Mouse (Mus musculus): Measurements from ENCODE around the gene Homer3.

The Homer3 gene

DNA sequence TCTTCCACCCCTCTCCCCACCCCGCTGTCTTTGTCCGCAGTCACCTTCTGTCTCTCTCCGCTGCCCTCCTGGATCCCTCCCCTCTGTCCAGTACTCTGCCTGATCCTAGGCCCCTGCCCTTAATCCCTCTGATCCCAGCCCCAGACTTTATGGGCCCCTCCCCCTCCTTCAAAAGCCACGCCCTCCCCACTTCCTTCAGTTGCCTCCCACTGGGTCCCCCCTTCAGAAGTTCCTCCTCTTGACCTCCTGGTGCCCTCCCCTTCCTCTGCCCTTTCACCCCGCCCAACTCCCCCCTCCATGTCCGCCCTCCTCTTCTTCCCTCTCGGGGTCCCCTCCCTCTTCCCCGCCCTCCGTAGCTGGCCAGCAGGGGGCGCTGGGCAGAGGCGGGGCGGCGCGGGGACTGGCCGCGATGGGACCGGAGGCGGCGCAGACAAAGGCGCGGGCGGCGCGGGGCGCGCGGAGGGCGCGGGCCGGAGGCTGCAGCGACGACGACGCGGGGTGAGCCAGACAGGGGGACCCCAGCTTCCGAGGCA, at the start of gene Homer3:
Homer3 (plus strand) TSS at position 225 of the 533 bp plus-strand sequence.
- DNase-seq: peak; percentile 96

DNA sequence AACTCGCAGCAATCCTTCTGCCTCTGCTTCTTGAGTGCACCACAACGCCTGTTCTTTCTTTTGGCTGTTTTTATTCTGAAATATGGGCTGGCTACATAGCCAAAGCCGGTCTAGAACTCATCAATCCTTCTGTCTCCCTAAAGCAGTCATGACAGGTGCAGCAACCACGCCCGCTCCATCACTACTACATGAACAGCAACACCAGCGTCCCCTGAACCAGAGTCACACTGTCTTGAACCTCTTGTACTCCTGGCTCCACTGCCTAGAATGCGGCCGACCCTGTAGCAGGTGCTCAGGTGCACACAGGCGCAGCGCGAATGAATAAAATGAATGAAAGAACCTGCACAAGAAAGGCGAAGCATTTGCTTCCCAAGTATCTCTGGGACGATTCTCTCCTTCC, 49.0 kb upstream of the Homer3 start:
- DNase-seq: no peak

DNA sequence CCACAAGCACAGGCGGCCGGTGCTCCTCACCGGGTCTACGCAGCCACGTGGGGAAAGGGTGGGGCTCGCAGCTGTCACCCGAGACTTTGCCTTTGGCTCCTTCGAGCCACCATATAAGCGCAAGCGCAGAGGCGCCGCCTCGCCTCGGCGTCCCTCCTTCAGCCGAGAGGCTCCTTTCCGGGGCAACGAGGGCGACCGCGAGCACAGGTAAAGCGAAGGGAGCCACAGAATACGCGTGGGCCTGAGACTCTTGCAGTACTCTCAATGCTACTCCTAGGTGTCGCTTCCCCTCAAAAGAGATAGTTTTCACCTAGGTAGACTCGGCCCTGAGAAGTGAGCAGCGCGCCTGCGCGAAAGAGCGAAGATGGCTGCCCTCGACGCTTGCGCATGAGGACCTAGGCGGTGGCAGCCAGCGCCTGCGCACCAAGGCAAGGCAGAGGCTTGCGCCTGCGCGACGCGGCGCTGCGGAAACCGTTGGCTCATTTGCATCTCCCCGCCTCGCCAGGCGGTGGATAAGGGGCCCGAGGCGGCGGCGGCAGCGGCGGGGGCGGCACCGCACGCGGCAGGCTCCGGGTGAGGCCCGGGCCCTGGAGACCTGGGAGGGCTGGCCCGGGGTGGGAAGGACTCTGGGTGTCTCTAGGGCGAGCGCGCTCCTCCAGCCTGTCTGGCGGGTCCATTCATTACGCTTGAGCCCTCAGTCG, 48.4 kb upstream of the Homer3 start, which contains the start of the genes Sugp2 and Armc6:
Sugp2 (plus strand) TSS at position 147 of the 701 bp plus-strand sequence.
Armc6 (minus strand) TSS at position 387 of the 701 bp plus-strand sequence.
- DNase-seq: peak; percentile 97

DNA sequence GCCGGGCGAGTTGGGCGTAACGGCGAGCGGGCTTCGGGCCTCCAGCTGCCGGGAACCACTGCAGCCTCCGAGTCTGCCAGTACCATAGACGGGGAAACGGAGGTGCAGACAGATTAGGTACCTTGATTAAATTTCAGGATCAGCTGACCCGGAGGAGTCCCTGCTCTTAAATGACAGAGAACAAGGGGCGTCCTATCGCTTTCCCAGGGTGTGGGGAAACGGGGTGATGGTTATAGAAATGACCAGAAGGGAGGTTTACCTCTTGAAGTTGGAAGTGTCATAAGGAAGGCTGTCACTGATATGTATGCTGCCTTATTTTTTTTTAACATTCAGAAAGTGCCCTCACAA, 47.9 kb upstream of the Homer3 start:
- DNase-seq: no peak

- no peak for DNase-seq
Observed at GRCm38 (mm10) chr8:70237842-70238241, 44.8 kb upstream of the Homer3 start.

- no peak for DNase-seq
Observed at GRCm38 (mm10) chr8:70240642-70241041, 42.0 kb upstream of the Homer3 start.

GRCm38 (mm10) chr8:70246622-70247021, 36.0 kb upstream of the Homer3 start:
- DNase-seq: no peak

GRCm38 (mm10) chr8:70247841-70248240, 34.8 kb upstream of the Homer3 start:
- no peak for DNase-seq

DNA sequence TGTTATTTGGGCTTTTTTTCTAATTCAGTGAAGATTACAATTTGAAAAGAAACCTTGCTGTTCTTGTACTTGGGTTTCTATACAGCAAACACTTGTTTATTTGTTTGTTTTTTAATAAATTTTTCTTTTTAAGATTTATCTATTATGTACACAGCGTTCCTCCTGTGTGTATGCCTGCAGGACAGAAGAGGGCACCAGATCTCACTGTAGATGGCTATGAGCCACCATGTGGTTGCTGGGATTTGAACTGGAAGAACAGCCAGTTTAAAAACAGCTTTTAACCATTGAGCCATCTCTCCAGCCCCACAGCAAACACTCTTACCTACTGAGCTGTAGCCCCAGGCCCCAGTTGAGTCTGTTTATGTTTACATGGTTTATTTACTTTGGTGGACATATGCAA, 28.0 kb upstream of the Homer3 start:
- no peak for DNase-seq

GRCm38 (mm10) chr8:70257456-70257855, 25.2 kb upstream of the Homer3 start:
- no peak for DNase-seq

- no peak for DNase-seq
Observed at GRCm38 (mm10) chr8:70258600-70258999, 24.0 kb upstream of the Homer3 start.

DNA sequence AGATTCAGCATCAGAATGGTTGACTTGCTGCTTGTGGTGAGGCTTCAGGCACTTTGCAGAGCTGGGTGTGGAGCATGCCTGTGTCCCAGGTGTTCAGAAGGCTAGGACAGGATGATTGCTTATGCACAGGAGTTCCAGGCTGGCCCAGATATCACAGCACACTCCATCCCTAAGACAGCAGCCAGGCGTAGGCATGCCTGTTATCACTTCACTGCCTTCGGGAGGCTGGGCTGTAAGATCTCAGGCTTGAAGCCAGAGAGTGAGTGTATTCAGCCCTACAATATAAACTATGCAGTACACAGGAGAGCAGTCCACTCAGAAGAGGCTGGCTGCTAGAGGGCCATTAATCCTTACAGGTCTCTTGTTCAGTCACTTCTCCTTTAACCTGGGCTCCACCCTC, 23.6 kb upstream of the Homer3 start:
- no peak for DNase-seq

- no peak for DNase-seq
Observed at GRCm38 (mm10) chr8:70267674-70268073, 15.0 kb upstream of the Homer3 start.

DNA sequence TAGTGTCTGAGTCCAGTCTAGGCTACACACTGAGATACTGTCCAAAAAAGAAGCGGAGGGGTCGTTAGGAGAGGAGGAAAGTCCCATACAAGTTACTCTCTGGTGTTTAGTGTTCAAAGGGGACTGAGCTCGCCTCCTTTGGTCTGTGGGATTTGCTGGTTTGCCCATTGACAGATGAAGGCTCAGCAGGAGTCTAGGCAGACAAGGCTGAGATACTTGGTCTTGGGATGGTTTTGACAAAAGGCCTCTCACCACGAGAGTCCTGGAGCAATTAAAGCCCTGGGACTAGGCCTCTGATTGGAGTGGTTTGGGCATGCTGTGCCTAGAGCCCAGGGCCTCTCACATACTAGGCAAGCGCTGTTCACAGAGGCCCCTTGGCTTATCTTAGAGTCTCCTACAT, 14.3 kb upstream of the Homer3 start:
- no peak for DNase-seq

GRCm38 (mm10) chr8:70268799-70269565, 13.6 kb upstream of the Homer3 start:
- peak; percentile 59 for DNase-seq

DNA sequence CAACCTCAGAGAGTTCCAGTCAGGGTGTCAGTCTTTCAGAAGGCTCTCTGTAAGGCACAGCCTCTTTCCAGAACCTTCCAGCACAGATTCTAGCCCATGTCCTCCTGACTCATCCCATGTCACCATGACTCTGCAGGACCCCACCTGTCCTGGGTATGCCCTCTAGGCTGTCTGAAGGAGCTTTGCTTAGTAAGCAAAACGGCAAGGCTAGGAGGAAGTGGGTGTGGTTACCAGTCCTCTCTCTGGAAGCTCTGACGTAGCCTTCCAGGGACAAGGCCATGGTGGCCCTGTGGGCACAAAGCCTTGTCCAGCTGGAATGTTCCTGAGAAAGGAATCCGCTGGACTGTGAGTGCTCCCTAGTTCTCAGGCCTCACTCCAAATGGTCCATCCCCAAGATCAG, 9.7 kb upstream of the Homer3 start:
- DNase-seq: peak; percentile 41

GRCm38 (mm10) chr8:70274350-70274749, 8.3 kb upstream of the Homer3 start:
- no peak for DNase-seq

DNA sequence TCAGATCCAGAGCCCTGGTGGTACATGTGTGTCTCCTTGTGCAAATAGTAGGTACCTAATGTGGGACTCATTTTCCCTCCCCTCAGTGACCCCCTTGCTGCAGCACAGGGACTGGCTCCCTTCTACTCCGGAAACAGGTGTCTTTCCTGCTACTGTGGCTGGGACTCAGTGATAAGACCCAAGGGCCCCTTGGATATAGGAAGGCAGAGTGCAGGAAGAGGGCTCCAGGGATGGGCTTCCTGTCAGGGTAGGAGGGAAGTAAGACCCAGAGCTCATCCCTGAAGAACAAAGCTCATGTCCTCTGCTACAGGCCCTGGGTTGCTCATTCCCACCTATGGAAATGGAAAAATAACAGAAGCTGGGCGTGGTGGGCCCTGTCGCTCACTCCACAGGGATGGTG, 6.2 kb upstream of the Homer3 start:
- DNase-seq: peak; percentile 56

DNA sequence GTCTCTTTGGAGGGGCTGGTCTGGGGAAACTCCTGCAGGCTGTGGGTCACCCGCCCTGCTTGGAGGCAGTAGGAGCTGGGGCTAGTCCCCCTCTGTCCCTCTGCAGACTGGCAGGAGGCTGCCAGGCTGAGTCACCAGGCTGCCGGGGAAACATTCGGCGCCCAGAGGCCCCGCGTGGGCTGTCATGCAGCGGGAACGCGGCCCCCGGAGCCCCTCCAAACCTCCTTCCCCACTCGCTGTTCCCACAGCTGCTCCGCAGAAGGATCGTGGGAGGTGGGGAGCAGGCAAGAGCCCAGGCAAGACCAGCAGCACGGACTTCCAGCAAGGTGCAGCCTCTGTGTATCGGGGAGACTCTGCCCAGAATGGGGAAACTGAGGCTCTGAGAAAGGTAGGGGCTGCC, 4.5 kb upstream of the Homer3 start:
- no peak for DNase-seq

DNA sequence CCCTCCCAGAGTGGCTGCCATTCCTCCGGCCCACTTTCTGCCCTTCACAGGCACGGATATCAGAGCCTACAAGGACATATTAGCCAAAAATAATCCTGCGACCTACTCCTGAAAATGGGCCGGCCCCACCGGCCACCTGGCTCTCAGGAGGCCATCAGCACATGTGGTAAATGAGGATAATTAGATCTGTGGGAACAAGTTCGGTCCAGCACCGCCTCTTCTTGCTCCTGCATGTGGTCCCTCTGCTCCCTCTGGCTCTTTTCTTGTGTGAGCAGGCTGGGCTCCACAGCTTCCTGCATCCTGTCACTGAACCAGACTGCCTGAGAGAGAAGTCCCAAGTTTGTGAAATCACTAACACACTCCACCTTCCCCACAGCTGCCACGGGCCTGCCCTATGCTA, 3.4 kb upstream of the Homer3 start:
- no peak for DNase-seq

DNA sequence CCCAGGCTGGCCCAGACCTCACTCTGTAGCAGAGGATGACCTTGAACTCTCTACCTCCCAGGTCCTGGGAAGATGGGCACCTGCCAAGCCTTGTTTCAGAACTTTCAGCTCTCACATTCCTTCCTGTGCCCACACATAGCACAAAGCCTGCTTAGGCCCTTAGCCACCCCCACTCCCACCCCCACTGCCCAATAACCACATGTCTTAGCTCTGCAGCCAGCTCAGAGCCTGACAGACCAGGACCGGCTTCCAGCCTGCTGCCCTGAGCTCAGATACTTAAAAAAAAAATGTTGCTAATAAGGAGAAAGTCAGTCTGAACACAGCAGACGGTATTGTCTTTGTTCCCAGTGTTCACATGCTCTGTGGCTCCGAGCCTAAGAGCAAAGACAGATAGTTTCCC, 1.6 kb upstream of the Homer3 start:
- no peak for DNase-seq

GRCm38 (mm10) chr8:70283136-70284077, 780 bp downstream of the Homer3 start:
- peak; percentile 67 for DNase-seq

DNA sequence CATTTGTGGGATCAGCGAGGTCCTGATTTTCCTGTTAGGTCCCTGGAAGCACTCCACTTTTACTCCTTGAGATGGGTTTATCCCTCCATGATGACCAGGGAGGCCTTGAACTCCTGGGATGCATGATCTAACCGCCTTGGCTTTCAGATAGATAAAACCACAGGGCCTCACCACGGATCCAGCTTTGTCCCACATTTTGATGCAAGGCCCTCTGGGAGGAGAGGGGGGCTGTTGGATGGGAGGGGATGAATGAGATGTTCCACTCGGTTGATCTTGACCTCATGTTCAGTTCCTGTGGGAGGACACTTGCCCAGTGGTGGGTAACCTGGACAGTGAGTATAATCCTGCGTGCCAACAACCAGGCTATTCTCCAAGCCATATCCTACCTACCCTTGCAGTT, 1.8 kb downstream of the Homer3 start:
- DNase-seq: no peak
